Mouse (Mus musculus) CD8-positive naive resting alpha-beta T cell, adult 2 months (primary cell): ENCODE data around the gene Ube2c.

Experiments
- DNase-seq, 2 experiments: peaks; one replicate each; pipeline ENCODE4 v3.0.0; 2022; ENCODE audit warnings: low read depth in 2 of 2, low spot score in 2 of 2

Ube2c gene

DNA sequence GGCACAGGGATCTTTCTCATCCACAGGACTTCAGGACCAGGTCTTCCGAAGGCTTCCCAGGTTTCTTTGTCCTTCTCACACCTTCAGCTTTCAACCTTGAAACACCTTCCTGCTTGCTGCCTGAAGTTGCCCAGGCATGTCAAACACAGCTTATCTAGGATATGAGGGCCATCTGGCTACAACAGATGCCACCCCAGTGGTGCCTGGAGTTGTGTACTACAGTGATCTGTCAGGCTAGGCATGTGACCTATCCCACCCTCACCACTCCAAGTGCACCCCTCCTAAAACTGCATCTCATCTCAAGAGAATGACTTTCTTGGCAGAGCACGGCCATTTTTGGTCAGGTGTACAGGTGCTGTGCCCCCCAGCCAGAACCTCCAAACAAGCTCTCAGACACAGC lies 8.2 kb upstream of the Ube2c start:
- DNase-seq = no peak

DNA sequence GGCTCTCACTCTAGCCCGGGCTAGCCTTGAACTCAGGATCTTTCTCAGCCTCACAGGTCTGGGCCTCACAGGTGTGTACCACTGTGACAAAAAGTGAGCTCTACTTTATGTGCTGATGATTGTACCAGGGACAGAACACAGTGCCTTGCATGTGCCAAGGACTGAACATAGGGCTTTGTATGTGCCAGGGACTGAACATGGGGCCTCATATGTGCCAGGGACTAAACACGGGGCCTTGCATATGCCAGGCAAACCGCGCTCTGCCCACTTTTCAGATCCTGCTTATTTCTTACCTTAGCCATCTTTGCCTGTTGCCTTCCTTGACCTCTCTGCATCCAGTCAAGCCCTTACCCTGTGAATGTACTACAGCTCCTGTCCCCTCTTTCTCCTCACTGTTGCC lies 7.7 kb upstream of the Ube2c start:
- no peak for DNase-seq

DNA sequence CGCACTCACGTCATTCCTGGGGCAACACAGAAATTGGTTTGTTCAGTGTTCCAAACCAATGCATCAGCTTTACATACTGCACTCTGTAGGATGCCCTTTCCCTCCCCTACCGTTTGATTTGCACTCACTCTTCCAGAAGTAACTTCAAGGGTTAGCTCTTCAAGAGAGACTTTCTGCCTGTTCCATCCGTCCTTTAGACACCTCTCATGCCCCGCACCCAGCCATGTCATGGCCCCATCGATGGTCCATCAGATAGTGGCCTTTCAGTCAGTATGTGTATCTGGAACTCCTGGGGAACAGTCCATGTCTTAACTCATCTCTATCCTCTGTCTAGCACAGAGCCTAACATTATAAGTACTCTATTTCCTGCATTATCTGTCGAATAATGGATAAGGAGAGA lies 7.1 kb upstream of the Ube2c start:
- no peak for DNase-seq

- no peak for DNase-seq
Measured at GRCm38 (mm10) chr2:164765841-164766240, 3.9 kb upstream of the Ube2c start.

DNA sequence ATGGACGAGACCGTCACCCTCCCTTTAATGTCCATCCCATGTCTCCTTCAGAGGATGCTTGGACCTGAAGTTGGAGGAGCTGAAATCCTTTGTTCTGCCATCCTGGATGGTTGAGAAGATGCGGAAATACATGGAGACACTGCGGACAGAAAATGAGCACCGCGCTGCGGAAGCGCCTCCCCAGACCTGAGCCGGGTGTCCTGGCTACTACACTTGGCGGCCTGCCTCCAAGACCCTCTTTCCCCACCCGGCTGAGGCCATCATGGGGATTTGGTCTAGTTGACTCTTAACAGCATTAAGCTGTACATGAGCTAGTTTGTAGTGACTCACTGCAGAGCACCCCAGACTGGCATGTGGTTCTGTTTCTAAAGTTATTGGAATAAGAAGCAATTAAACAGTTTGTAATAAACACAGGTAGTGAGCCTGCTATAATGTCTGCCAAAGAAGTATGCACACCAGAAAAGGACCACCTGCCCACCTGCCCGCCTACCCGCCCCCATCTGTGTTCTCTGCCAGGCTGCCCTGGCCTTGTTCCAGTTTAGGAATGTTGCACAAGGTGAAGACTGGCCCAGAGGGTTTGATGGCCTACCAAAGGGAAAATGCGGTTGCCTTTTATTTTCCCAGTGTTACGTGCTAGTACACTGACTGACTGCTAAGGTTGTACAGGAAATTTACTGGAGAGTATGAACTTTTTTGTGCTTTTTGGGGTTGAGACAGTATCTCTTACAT lies 1.7 kb upstream of the Ube2c start:
- no peak for DNase-seq

- no peak for DNase-seq
Measured at GRCm38 (mm10) chr2:164770279-164770678, 581 bp downstream of the Ube2c start.

DNA sequence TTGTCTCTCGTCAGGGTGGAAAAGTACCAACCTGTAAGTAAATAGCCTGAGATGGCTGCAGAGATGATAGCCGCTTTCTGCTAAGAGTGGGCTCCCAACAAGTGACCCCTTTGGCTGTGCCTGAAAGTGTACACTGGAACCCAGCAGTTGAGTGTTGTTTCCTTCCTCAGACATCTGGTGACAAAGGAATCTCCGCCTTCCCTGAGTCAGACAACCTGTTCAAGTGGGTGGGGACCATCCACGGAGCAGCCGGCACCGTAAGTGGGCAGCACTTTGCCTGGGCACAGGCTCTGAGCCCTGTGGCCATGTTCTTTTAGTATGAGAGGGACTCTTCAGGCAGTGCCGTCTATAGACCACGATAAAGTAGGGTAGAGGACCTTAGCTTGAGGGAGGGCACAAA lies 1.4 kb downstream of the Ube2c start:
- DNase-seq = no peak

GRCm38 (mm10) chr2:164773229-164773988 lies 3.7 kb downstream of the Ube2c start:
- DNase-seq = no peak

GRCm38 (mm10) chr2:164773989-164774364 lies 4.3 kb downstream of the Ube2c start:
- DNase-seq = no peak

DNA sequence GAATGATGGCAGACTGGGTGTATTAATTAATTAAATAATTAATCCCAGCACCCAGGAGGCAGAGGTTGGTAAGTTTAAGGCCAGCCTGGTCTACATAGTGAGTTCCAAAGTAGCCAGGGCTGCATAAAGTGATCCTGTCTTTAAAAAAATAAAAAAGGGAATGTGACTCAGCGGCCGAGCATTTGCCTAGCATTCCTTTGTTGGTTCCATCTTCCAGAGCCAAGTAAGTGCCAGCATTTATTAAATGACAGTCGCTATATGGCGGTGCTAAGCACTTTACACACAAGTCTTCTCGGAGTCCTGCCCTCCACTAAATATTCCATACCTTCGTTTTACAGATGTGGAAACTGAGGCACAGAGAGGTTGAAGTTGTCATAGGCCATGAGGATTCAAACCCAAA lies 6.4 kb downstream of the Ube2c start:
- no peak for DNase-seq

GRCm38 (mm10) chr2:164776801-164777200 lies 7.1 kb downstream of the Ube2c start:
- no peak for DNase-seq

DNA sequence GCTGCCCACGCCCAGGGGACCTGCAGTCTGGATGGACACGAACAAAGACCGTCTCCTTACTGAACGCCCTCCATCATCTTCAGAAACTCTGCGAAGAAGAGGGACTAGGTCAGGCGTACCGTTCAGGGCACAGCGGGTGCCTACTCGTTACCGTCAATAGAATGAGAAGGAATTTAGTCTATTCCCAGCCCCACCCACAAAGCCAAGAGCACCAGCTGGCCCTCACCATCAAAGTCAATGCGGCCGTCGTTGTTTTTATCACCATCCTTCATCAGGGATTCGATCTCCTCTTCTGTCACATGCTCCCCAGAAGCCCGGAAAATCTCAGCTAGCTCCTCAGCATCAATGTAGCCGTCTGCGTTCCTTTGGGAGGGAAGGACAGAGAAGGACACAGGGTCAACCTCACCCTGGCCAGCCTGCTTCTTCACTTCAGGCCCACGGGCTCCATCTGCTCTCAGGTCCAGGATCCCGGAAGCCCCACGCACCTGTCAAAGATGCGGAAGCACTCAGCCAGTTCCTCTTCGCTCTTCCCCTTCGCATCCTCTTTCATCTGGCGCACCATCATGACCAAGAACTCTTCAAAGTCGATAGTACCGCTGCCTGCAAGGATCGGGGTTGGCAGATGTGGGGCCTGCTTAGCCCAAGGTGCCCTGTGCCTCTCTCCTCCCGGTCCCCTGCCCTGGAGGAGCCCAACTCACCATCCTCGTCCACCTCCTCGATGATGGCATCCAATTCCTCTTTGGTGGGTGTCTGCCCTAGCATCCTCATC lies 7.7 kb downstream of the Ube2c start:
- no peak for DNase-seq

DNA sequence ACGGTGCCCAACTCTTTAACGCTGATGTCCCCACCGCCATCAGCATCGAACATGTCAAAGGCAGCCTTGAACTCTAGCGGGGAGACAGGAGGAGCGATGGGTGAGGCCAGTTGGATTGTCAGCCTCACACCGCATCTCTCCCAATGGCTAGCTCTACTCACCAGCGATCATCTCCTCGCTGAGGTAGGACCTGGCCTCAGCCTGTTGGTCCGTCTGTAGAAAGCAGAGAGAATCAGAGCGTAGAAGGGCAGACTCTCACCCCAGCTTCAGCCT lies 8.3 kb downstream of the Ube2c start:
- DNase-seq = no peak

DNA sequence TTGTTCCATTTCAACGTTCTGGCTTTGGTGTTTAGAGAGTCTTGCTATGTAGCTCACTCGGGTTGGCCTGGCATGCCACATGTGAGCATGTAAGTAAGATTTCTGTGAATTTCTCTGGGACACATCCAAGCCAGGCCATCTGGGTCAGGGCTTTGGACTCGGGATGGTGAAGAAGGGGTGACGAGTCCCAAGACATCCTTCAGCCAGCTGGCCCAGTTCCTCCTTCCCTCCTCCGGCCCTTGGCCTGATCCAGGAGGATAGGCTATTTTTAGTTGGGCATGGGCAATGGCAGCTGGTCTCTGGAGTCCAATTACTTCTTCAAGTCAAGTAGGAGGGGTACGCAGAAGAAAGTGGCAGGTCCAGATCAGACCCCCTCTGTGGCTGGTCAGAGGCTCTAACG lies 9.1 kb downstream of the Ube2c start:
- DNase-seq = no peak

GRCm38 (mm10) chr2:164779481-164780086 lies 9.9 kb downstream of the Ube2c start, which contains the start of gene Tnnc2:
TSS of gene Tnnc2 (minus strand) at chr2:164779967.
- no peak for DNase-seq

DNA sequence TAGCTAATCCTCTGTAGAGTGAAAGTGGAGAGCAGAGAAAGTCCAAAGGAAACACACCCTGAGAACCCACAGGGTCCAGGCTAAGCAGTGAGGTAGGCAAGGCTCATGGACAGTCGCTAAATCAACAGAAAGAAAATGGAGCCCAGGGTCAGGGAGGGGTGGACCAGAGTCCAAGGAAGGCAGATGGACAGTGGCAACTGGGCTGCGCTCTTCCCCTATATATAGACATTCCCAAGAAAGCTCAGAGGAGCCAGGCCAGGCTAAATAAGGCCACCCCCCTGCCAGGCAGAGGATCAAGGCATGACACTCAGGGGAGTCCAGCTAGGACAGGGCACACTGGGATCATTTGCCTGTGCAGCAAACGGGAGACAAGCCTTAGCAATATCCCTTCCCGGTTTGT lies 12.2 kb downstream of the Ube2c start:
- DNase-seq = no peak

- no peak for DNase-seq
Measured at GRCm38 (mm10) chr2:164783926-164784581, 14.4 kb downstream of the Ube2c start.

- DNase-seq = no peak
Measured at GRCm38 (mm10) chr2:164784869-164785420, 15.2 kb downstream of the Ube2c start.

DNA sequence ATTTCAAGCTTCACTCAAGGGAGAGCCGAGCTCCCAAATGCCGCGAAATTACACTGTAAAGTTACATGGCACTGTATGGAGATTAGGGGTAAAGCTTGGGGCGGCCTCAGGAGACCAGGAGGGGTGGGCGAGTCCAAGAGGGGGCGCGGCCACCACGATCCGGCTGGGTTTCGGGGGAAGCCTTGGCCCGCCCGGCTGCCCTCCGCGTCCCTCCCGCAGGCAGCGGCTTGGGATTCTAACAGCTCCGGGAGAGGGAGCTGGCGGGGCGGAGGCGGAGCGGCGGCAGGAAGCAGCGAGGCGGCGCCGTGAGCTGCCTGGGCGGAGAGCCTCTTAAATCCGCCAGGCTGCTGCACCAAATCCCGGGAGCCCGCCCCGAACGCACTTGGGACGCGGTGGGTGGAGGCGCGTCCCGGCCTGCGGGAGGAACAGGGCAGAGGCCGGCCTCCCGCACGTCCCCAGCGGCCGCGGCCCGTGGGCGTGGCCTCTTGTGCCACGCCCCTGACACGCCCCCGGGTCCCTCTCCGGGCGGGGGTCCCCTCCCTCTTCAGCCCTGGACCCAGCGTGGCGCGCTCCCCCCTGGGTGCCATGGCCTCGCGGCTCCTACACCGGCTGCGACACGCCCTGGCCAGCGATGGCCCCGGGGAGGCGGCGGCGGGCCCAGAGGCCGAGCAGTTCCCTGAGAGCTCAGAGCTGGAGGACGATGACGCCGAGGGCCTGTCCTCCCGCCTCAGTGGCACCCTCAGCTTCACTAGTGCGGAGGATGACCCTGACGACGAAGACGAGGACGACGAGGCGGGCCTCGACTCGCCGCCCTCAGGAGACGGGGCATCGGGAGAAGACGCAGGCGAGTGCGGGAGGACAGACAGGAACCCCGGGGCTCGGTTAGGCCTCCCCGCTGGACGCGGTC lies 16.0 kb downstream of the Ube2c start, which contains the start of gene Snx21:
Snx21 (plus strand) TSS at position 343 of the 907 bp plus-strand sequence.
- DNase-seq = peak; percentile 21 to 38

DNA sequence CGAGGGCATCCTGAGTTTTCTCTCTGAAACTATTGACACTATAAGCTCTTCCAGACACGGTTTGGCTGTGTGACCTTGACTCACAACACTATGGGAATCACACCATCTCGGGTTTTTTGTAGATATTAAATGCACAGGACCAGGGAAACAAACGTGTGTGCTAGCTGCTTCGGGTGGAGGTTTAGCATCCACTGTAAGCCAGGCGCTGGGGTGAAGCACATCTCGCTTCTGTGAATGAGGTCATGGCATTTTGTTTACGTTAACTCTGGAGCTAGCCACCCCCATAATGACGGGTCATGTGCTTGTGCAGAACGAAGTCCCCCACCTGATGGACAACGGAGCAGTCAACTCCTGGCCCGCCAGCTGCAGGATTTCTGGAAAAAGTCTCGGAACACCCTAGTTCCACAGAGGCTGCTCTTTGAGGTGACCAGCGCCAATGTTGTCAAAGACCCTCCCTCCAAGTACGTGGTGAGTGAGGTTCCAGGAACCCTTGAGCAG lies 16.7 kb downstream of the Ube2c start:
- DNase-seq = no peak
